Mouse (Mus musculus) pancreas, adult 10 weeks (tissue): ENCODE measurements around the gene Pard3. TPM values are rescaled to one million over a fixed set of nuclear protein-coding genes. Genes with fewer than 3 reads are reported as not detected.

Experiments used
- polyA plus RNA-seq: library from polyadenylated mRNA; stranded (reverse); fragments of 350-450 nt; fragmentation: Illumina TruSeq; extraction: RNeasy Lipid Tissue Mini Kit (QIAGEN cat#74804); gene quantifications from one replicate; pipeline ENCODE4 v1.2.3, GENCODE M21; 2015; ENCODE audit warnings: low read depth, low replicate concordance; ENCODE audit not compliant: insufficient read depth

The Pard3 gene
- polyA plus RNA-seq: 7.0 TPM

DNA sequence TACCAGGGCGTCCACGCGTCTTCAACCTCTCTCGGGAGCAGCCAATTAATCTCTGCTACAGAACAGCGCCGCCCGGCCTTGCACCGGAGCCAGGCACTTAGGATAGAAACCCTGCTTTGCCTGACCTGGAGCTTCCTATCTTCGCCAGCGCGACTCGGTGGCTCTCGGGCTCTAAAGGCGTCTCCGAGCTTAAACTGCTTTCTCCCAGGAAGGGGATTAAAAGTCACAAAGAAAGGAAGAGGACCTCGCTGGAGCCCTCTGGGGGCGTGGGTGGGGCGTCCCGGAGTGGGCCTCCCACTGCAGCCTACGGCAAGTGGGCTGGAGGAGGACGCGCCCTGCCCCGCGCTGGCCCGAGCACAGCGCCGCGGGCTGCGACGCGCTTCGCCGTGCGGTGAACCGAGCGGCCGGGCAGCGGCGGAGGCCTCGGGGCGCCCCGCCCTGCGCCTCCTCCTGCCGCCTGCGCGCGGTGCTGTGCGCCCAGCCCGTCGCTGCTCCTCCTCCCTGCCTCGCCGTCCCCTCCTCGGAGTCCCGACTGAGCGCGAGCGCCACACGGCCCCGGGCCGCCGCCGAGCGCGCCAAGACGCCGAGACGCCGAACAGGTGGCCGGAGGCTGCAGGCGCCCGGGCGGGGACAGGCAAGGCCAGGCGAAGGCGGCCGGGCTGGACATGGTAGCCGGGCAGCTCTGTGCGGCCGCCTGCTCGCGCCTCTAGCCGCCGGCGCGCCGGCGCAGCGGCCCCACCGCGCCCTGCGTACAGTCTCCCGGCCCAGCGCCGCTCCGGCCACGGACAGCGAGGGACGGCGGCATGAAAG, at the start of gene Pard3:
Gene Pard3, plus strand, starts transcription at position 343 of the 810 bp plus-strand sequence.

Other genes with a start within 250 kb of the Pard3 start
- gene Tomm20, start 118.0 kb upstream of the Pard3 start, polyA plus RNA-seq: 18.3 TPM
- gene Rbm34, start 92.8 kb upstream of the Pard3 start, polyA plus RNA-seq: 2.7 TPM